Mouse (Mus musculus): ENCODE results near the gene Cacna1f. TPM values are rescaled to one million over a fixed set of nuclear protein-coding genes. Genes with fewer than 3 reads are reported as not detected.
A peak's percentile ranks its signal among the peaks of the same experiment; 100 is the strongest.

The Cacna1f gene
- total and polyA plus RNA-seq, 2 experiments from 2014 or later: 0.10 TPM

DNA sequence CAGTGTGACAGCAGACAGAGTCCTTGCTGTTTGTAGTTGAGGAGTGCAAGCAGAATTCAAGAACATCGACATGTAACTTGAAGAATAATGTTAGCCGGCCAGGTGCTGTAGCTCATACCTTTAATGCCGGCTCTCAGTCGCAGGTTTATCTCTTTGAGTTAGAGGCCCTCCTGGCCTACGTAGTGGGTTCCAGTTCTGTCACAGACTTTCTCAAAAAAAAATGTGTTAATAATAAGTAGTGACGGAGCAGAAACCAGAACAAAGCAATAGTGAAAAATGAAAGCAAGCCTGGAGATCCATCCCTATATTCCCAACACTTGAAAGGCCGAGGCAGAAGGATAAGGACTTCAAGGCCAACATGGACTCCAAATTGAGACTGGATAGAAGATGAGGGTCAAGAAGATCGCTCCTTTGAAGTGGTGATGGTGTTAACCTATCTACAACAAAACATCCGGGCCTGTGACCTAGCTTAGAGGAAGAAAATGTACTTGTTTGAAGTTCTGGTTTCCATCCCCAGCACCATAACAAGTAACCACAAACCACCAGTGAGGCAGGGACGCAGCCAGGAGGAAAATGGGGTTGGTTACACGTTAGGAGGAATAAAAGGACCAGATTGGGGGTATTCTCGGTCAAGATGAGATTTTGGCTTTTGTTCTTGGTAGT lies 11.1 kb downstream of the Cacna1f start:
- H3K4me3 ChIP-seq (ENCODE audit: low read depth, low read length): no peak overlapping the region
- H3K4me1 ChIP-seq (ENCODE audit: insufficient read depth): no peaks in the 10 kb centered on the region
- no peak overlapping the region for H3K9ac ChIP-seq
- DNase-seq (no peak), ATAC-seq (no peak)
- H3K27ac ChIP-seq (ENCODE audit: low read depth, low read length): no peak overlapping the region
- no peak overlapping the region for H3K4me2 ChIP-seq (ENCODE audit: low read depth)
- no peaks in the 10 kb centered on the region for H3K36me3 ChIP-seq (ENCODE audit: insufficient read depth)
- no peak for TF ChIP-seq CTCF (IDR thresholded peaks at IDR 0.05; ENCODE audit: low read depth)
- no peaks in the 10 kb centered on the region for H3K9me3 ChIP-seq (ENCODE audit: low read length)
- H3K27me3 ChIP-seq (ENCODE audit: insufficient read depth, low read length): no peaks in the 10 kb centered on the region
- WGBS: 83% methylated on average over 12 of the region's 12 CpGs

- no peak overlapping the region for H3K4me3 ChIP-seq (ENCODE audit: low read depth, low read length)
- H3K27me3 ChIP-seq (ENCODE audit: insufficient read depth, low read length): no peaks in the 10 kb centered on the region
- 93% methylated on average over 6 of the region's 6 CpGs for WGBS
- ATAC-seq (no peak), DNase-seq (no peak)
- no peaks in the 10 kb centered on the region for H3K9me3 ChIP-seq (ENCODE audit: low read length)
- H3K27ac ChIP-seq (ENCODE audit: low read depth, low read length): no peak overlapping the region
- no peaks in the 10 kb centered on the region for H3K4me1 ChIP-seq (ENCODE audit: insufficient read depth)
- no peak overlapping the region for H3K9ac ChIP-seq
- H3K4me2 ChIP-seq (ENCODE audit: low read depth): no peak overlapping the region
- TF ChIP-seq CTCF (IDR thresholded peaks at IDR 0.05; ENCODE audit: low read depth): no peak
- no peaks in the 10 kb centered on the region for H3K36me3 ChIP-seq (ENCODE audit: insufficient read depth)
Measured at GRCm38 (mm10) chrX:7632560-7632959, 25.7 kb downstream of the Cacna1f start.

DNA sequence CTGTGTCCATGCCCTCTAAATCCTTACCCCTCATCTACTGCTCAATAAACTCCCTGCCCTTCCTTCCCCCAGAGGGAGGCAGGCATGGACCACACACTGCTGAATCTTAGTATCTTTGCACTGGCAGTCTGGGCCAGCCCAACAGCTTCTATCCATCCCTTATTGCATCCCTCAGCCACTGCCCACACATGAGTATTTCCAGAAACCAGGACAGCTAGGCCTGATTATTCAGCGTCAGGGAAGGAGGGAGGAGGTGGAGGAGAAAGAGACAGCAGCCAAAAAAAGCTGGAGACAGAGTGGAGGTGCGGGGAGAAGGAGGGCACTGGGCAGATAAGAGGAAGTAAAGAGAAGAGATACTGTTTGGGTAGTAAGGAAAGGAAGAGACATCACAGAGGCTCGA lies 28.2 kb downstream of the Cacna1f start:
- Histone ChIP-seq H3K27ac (ENCODE audit: low read depth, low read length) (no peak overlapping the region), H3K4me1 (ENCODE audit: insufficient read depth) (no peaks in the 10 kb centered on the region), H3K27me3 (ENCODE audit: insufficient read depth, low read length) (no peaks in the 10 kb centered on the region), H3K4me3 (ENCODE audit: low read depth, low read length) (no peak overlapping the region), H3K4me2 (ENCODE audit: low read depth) (no peak overlapping the region), H3K9me3 (ENCODE audit: low read length) (no peaks in the 10 kb centered on the region), H3K36me3 (ENCODE audit: insufficient read depth) (no peaks in the 10 kb centered on the region), H3K9ac (no peak overlapping the region)
- WGBS: 75% methylated on average over 3 of the region's 3 CpGs
- TF ChIP-seq CTCF (IDR thresholded peaks at IDR 0.05; ENCODE audit: low read depth): no peak
- ATAC-seq (no peak), DNase-seq (no peak)

DNA sequence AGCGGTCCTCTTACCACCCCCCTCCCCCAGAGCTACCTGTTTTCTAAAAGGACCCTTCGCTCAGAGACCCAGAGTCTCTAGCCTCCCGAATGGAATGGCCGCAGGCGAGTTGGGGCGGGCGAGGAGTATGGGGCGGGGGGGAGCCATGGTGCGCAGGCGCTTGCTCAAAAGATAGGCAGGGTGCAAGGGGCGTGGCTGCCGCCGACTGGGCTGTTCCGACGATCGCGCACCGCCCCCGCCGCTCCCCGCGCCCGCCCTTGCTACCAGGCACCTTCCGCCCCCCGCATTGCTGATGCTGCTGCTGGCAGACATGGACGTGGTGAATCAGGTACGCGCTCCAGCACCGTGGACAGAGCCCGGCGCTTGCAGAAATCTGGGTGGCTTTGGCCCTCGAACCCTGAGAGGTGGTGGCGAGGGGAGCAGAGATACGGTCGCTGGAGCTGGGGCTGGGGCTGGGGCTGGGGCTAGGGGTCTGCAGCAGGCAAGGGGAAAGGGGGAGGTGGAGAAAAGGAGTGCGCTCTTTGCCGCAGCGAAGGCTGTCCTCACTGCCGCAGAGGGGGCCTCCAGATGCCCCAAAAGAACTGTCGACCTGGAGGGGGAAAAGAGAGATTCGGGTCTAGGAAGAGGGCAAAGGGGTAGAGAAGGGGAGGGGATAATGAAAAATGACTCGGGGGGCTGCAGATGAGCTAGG lies 31.7 kb downstream of the Cacna1f start, which contains the start of gene Syp:
Syp (plus strand) TSS at position 71 of the 691 bp plus-strand sequence.
- Histone ChIP-seq H3K36me3 (ENCODE audit: insufficient read depth) (peaks cover 2% of the 10 kb centered on the region; the same call in 1 of the 2 replicates), H3K27me3 (ENCODE audit: insufficient read depth, low read length) (no peaks in the 10 kb centered on the region), H3K9ac (peak within 1 kb of the TSS; percentile 65), H3K4me1 (ENCODE audit: insufficient read depth) (no peaks in the 10 kb centered on the region), H3K4me2 (ENCODE audit: low read depth) (peak within 1 kb of the TSS; percentile 63), H3K4me3 (ENCODE audit: low read depth, low read length) (peak within 1 kb of the TSS; percentile 51), H3K9me3 (ENCODE audit: low read length) (no peaks in the 10 kb centered on the region), H3K27ac (ENCODE audit: low read depth, low read length) (peak within 1 kb of the TSS; percentile 88)
- DNase-seq (peak; percentile 91), ATAC-seq (peak; percentile 88)
- WGBS: 19% methylated on average over 26 of the region's 42 CpGs
- no peak for TF ChIP-seq CTCF (IDR thresholded peaks at IDR 0.05; ENCODE audit: low read depth)

GRCm38 (mm10) chrX:7639536-7640325 lies 32.8 kb downstream of the Cacna1f start:
- 31% methylated on average over 13 of the region's 13 CpGs for WGBS
- Histone ChIP-seq H3K36me3 (ENCODE audit: insufficient read depth) (peaks cover 2% of the 10 kb centered on the region; the same call in 1 of the 2 replicates), H3K4me2 (ENCODE audit: low read depth) (peak overlapping the region; percentile 63), H3K9ac (peak overlapping the region; percentile 65), H3K27me3 (ENCODE audit: insufficient read depth, low read length) (no peaks in the 10 kb centered on the region), H3K4me3 (ENCODE audit: low read depth, low read length) (peak overlapping the region; percentile 51), H3K4me1 (ENCODE audit: insufficient read depth) (no peaks in the 10 kb centered on the region), H3K9me3 (ENCODE audit: low read length) (no peaks in the 10 kb centered on the region), H3K27ac (ENCODE audit: low read depth, low read length) (peak overlapping the region; percentile 88)
- ATAC-seq (peak; percentile 32), DNase-seq (peak; percentile 43)
- TF ChIP-seq CTCF (IDR thresholded peaks at IDR 0.05; ENCODE audit: low read depth): no peak

- Histone ChIP-seq H3K36me3 (ENCODE audit: insufficient read depth) (peaks cover 2% of the 10 kb centered on the region; the same call in 1 of the 2 replicates), H3K9ac (no peak overlapping the region), H3K4me1 (ENCODE audit: insufficient read depth) (no peaks in the 10 kb centered on the region), H3K27me3 (ENCODE audit: insufficient read depth, low read length) (no peaks in the 10 kb centered on the region), H3K9me3 (ENCODE audit: low read length) (no peaks in the 10 kb centered on the region), H3K27ac (ENCODE audit: low read depth, low read length) (no peak overlapping the region), H3K4me3 (ENCODE audit: low read depth, low read length) (peak overlapping the region; percentile 5; the same call in 1 of the 2 replicates), H3K4me2 (ENCODE audit: low read depth) (peak overlapping the region; percentile 63)
- TF ChIP-seq CTCF (IDR thresholded peaks at IDR 0.05; ENCODE audit: low read depth): no peak
- no peak for ATAC-seq
- DNase-seq: no peak
- WGBS: 52% methylated on average over 12 of the region's 12 CpGs
Measured at GRCm38 (mm10) chrX:7640785-7641184, 33.9 kb downstream of the Cacna1f start.

All from forebrain, postnatal 0 days (tissue).